Mouse (Mus musculus) neural tube, embryonic 15.5 days (tissue): Measurements from ENCODE around the gene Golga4. TPM values are rescaled to one million over a fixed set of nuclear protein-coding genes. Genes with fewer than 3 reads are reported as not detected.
"Not testable (repeated sequence)": the region's sequence is repeated elsewhere in the genome, so short reads cannot be mapped to it uniquely, and the experiment has no call there.

ENCODE experiments used
- ATAC-seq: fragments of 200-750 bp; cut with Nextera tagmentation; 2 replicates; pipeline ENCODE4 v1.8.0; 2017; ENCODE audit warnings: mild to moderate bottlenecking, moderate TSS enrichment, moderate library complexity; ENCODE audit not compliant: low FRiP score
- H3K27ac ChIP-seq: fragments of 300-500 bp; sonication (generic); replicated peaks from 2 replicates; pipeline ENCODE4 v1.5.1; 2015; ENCODE audit warnings: mild to moderate bottlenecking, inconsistent platforms
- H3K27me3 ChIP-seq: fragments of 300-500 bp; sonication (generic); replicated peaks from 2 replicates; pipeline ENCODE4 v1.6.1; 2015; ENCODE audit warnings: inconsistent platforms
- H3K36me3 ChIP-seq: fragments of 300-500 bp; sonication (generic); 2 replicates; pipeline ENCODE4 v1.6.1; 2015; ENCODE audit warnings: inconsistent platforms
- H3K4me1 ChIP-seq: fragments of 300-500 bp; sonication (generic); 2 replicates; pipeline ENCODE4 v1.6.1; 2015; ENCODE audit warnings: inconsistent platforms
- H3K4me2 ChIP-seq: fragments of 300-500 bp; sonication (generic); 2 replicates; pipeline ENCODE4 v1.6.1; 2015; ENCODE audit warnings: inconsistent platforms, mild to moderate bottlenecking, moderate library complexity
- H3K4me3 ChIP-seq: fragments of 300-500 bp; sonication (generic); replicated peaks from 2 replicates; pipeline ENCODE4 v1.5.1; 2015; ENCODE audit warnings: mild to moderate bottlenecking, inconsistent platforms
- H3K9ac ChIP-seq: fragments of 300-500 bp; sonication (generic); replicated peaks from 2 replicates; pipeline ENCODE4 v1.6.1; 2015; ENCODE audit warnings: mild to moderate bottlenecking, inconsistent platforms
- H3K9me3 ChIP-seq: fragments of 300-500 bp; sonication (generic); replicated peaks from 2 replicates; pipeline ENCODE4 v1.6.1; 2016; ENCODE audit warnings: inconsistent platforms
- WGBS: fragments of 180-500 bp; shearing (Covaris S2); methylation state at CpG from one replicate; pipeline ENCODE4 v1.1.7; 2015; ENCODE audit warnings: mixed read lengths; 5-methylcytosine and 5-hydroxymethylcytosine counted together
- polyA plus RNA-seq: library from polyadenylated mRNA; unstranded; fragments of >200 nt; fragmentation: Nextera tagmentation; extraction: Ambion mirVana; gene quantifications from 2 replicates; pipeline ENCODE4 v1.2.1, GENCODE M21; 2015

Golga4 gene
- polyA plus RNA-seq, 1 experiment from 2014 or later = 44.4 TPM

- Histone ChIP-seq H3K9ac (no peak overlapping the region), H3K27me3 (no peaks in the 10 kb centered on the region), H3K27ac (no peak overlapping the region), H3K36me3 (no peaks in the 10 kb centered on the region), H3K4me3 (no peak overlapping the region), H3K9me3 (no peaks in the 10 kb centered on the region), H3K4me1 (peaks cover 8% of the 10 kb centered on the region), H3K4me2 (no peak overlapping the region)
- ATAC-seq = no peak
- 84% methylated on average over 8 of the region's 8 CpGs for WGBS
Measured at GRCm38 (mm10) chr9:118593443-118593842, 87.4 kb downstream of the Golga4 start.

GRCm38 (mm10) chr9:118596767-118597166 lies 90.7 kb downstream of the Golga4 start:
- Histone ChIP-seq H3K27ac (no peak overlapping the region), H3K4me2 (no peak overlapping the region), H3K4me1 (no peaks in the 10 kb centered on the region), H3K36me3 (no peaks in the 10 kb centered on the region), H3K4me3 (no peak overlapping the region), H3K27me3 (no peaks in the 10 kb centered on the region), H3K9me3 (no peaks in the 10 kb centered on the region), H3K9ac (no peak overlapping the region)
- 94% methylated on average over 7 of the region's 7 CpGs for WGBS
- ATAC-seq = no peak

- not testable (repeated sequence) for H3K4me2 ChIP-seq, H3K27ac ChIP-seq, H3K9ac ChIP-seq, H3K4me3 ChIP-seq, H3K27me3 ChIP-seq, ATAC-seq, H3K36me3 ChIP-seq, H3K4me1 ChIP-seq, H3K9me3 ChIP-seq
- WGBS = 77% methylated on average over 3 of the region's 3 CpGs
Measured at GRCm38 (mm10) chr9:118600393-118600792, 94.3 kb downstream of the Golga4 start.

- WGBS = 79% methylated on average over 5 of the region's 5 CpGs
- no peak overlapping the region for H3K4me3 ChIP-seq
- peaks cover 17% of the 10 kb centered on the region for H3K27me3 ChIP-seq
- H3K9me3 ChIP-seq = no peaks in the 10 kb centered on the region
- no peaks in the 10 kb centered on the region for H3K36me3 ChIP-seq
- H3K9ac ChIP-seq = no peak overlapping the region
- H3K27ac ChIP-seq = no peak overlapping the region
- H3K4me2 ChIP-seq = no peak overlapping the region
- no peak for ATAC-seq
- peaks cover 14% of the 10 kb centered on the region for H3K4me1 ChIP-seq
Measured at GRCm38 (mm10) chr9:118602576-118602975, 96.5 kb downstream of the Golga4 start.

GRCm38 (mm10) chr9:118606148-118606816 lies 100.2 kb downstream of the Golga4 start, which contains the start of gene Itga9:
Itga9 (plus strand) TSS chr9:118606690.
- peak within 1 kb of the TSS; percentile 76 for H3K9ac ChIP-seq
- H3K4me2 ChIP-seq = peak within 1 kb of the TSS; percentile 97
- no peaks in the 10 kb centered on the region for H3K36me3 ChIP-seq
- 0 out of 2 replicates have a peak within 1 kb of the TSS, but pooled peaks have one; percentile 13 for H3K27ac ChIP-seq
- no peaks in the 10 kb centered on the region for H3K9me3 ChIP-seq
- 12% methylated on average over 40 of the region's 42 CpGs for WGBS
- H3K4me3 ChIP-seq = peak within 1 kb of the TSS; percentile 70
- H3K4me1 ChIP-seq = peaks cover 23% of the 10 kb centered on the region
- peak; percentile 80 for ATAC-seq
- H3K27me3 ChIP-seq = peaks cover 35% of the 10 kb centered on the region

- under 1% methylated on average over 30 of the region's 68 CpGs for WGBS
- Histone ChIP-seq H3K4me2 (peak overlapping the region; percentile 97), H3K27me3 (peaks cover 35% of the 10 kb centered on the region), H3K4me3 (peak overlapping the region; percentile 70), H3K9me3 (no peaks in the 10 kb centered on the region), H3K27ac (0 out of 2 replicates have a peak overlapping the region, but pooled peaks have one; percentile 13), H3K9ac (peak overlapping the region; percentile 76), H3K36me3 (no peaks in the 10 kb centered on the region), H3K4me1 (peaks cover 29% of the 10 kb centered on the region)
- peak; percentile 42; the same call in 1 of the 2 replicates for ATAC-seq
Measured at GRCm38 (mm10) chr9:118606817-118607371, 100.8 kb downstream of the Golga4 start.

GRCm38 (mm10) chr9:118607701-118608401 lies 101.8 kb downstream of the Golga4 start:
- Histone ChIP-seq H3K36me3 (no peaks in the 10 kb centered on the region), H3K4me1 (peaks cover 38% of the 10 kb centered on the region), H3K9me3 (no peaks in the 10 kb centered on the region), H3K4me2 (peak overlapping the region; percentile 97), H3K27ac (no peak overlapping the region), H3K9ac (peak overlapping the region; percentile 76; the same call in 1 of the 2 replicates), H3K27me3 (peaks cover 33% of the 10 kb centered on the region), H3K4me3 (peak overlapping the region; percentile 70)
- 34% methylated on average over 16 of the region's 16 CpGs for WGBS
- ATAC-seq = no peak

- Histone ChIP-seq H3K4me2 (no peak overlapping the region), H3K9me3 (no peaks in the 10 kb centered on the region), H3K9ac (no peak overlapping the region), H3K27me3 (peaks cover 37% of the 10 kb centered on the region), H3K4me1 (peaks cover 46% of the 10 kb centered on the region), H3K36me3 (no peaks in the 10 kb centered on the region), H3K4me3 (no peak overlapping the region), H3K27ac (no peak overlapping the region)
- no peak for ATAC-seq
- WGBS = 50% methylated on average over 4 of the region's 4 CpGs
Measured at GRCm38 (mm10) chr9:118608556-118608955, 102.5 kb downstream of the Golga4 start.

- H3K9me3 ChIP-seq = no peaks in the 10 kb centered on the region
- no peak overlapping the region for H3K9ac ChIP-seq
- peaks cover 33% of the 10 kb centered on the region for H3K27me3 ChIP-seq
- no peak overlapping the region for H3K27ac ChIP-seq
- no peaks in the 10 kb centered on the region for H3K36me3 ChIP-seq
- no peak overlapping the region for H3K4me2 ChIP-seq
- ATAC-seq = no peak
- no peak overlapping the region for H3K4me3 ChIP-seq
- 60% methylated on average over 10 of the region's 10 CpGs for WGBS
- H3K4me1 ChIP-seq = peaks cover 46% of the 10 kb centered on the region
Measured at GRCm38 (mm10) chr9:118610060-118610459, 104.0 kb downstream of the Golga4 start.

GRCm38 (mm10) chr9:118611111-118611541 lies 105.1 kb downstream of the Golga4 start:
- Histone ChIP-seq H3K4me3 (no peak overlapping the region), H3K4me1 (peaks cover 44% of the 10 kb centered on the region), H3K9ac (no peak overlapping the region), H3K9me3 (no peaks in the 10 kb centered on the region), H3K4me2 (peak overlapping the region; percentile 46), H3K36me3 (no peaks in the 10 kb centered on the region), H3K27ac (no peak overlapping the region), H3K27me3 (peaks cover 26% of the 10 kb centered on the region; the same call in 1 of the 2 replicates)
- no peak for ATAC-seq
- whole genome bisulfite sequencing = 37% methylated on average over 14 of the region's 14 CpGs

GRCm38 (mm10) chr9:118611958-118612581 lies 106.0 kb downstream of the Golga4 start:
- no peaks in the 10 kb centered on the region for H3K9me3 ChIP-seq
- no peak overlapping the region for H3K9ac ChIP-seq
- H3K27me3 ChIP-seq = peaks cover 26% of the 10 kb centered on the region; the same call in 1 of the 2 replicates
- 54% methylated on average over 20 of the region's 20 CpGs for WGBS
- peaks cover 37% of the 10 kb centered on the region for H3K4me1 ChIP-seq
- ATAC-seq = no peak
- H3K27ac ChIP-seq = no peak overlapping the region
- H3K4me2 ChIP-seq = peak overlapping the region; percentile 31
- H3K36me3 ChIP-seq = no peaks in the 10 kb centered on the region
- no peak overlapping the region for H3K4me3 ChIP-seq
